Mouse (Mus musculus) liver, adult 2 months (tissue): ENCODE results near the gene Chst13. TPM values are rescaled to one million over a fixed set of nuclear protein-coding genes. Genes with fewer than 3 reads are reported as not detected.

ENCODE experiments used
- DNase-seq: peaks from one replicate; pipeline ENCODE4 v3.0.0-alpha.2; 2011; ENCODE audit warnings: low read depth, low spot score; ENCODE audit errors: extremely low read depth
- H3K27ac ChIP-seq: fragments of 200-500 bp; replicated peaks from 2 replicates; pipeline ENCODE4 v1.5.1; 2012; ENCODE audit warnings: low read depth, mild to moderate bottlenecking, control low read depth, inconsistent platforms, low read length; ENCODE audit not compliant: insufficient read depth
- H3K27me3 ChIP-seq: fragments of 200-500 bp; 2 replicates; pipeline ENCODE4 v1.6.1; 2012; ENCODE audit warnings: mild to moderate bottlenecking, moderate library complexity, low read length, inconsistent platforms; ENCODE audit not compliant: control insufficient read depth, insufficient read depth
- H3K36me3 ChIP-seq: fragments of 200-500 bp; 2 replicates; pipeline ENCODE4 v1.6.1; 2012; ENCODE audit warnings: low read length, inconsistent platforms; ENCODE audit not compliant: control insufficient read depth, insufficient read depth
- H3K4me1 ChIP-seq: fragments of 200-500 bp; 2 replicates; pipeline ENCODE4 v1.6.1; 2011; ENCODE audit warnings: low read length; ENCODE audit not compliant: control insufficient read depth, insufficient read depth
- H3K4me3 ChIP-seq: fragments of 200-500 bp; 2 replicates; pipeline ENCODE4 v1.5.1; 2011; ENCODE audit warnings: low read depth, mild to moderate bottlenecking, control low read depth, low read length, moderate library complexity; ENCODE audit not compliant: insufficient read depth
- H3K79me2 ChIP-seq: fragments of 200-500 bp; 2 replicates; pipeline ENCODE4 v1.6.1; 2012; ENCODE audit warnings: inconsistent platforms, mild to moderate bottlenecking, low read length, moderate library complexity; ENCODE audit not compliant: control insufficient read depth, insufficient read depth
- H3K9ac ChIP-seq: fragments of 200-500 bp; 2 replicates; pipeline ENCODE4 v1.6.1; 2012; ENCODE audit warnings: low read depth, mild to moderate bottlenecking, control low read depth, inconsistent platforms, low read length
- CTCF ChIP-seq: fragments of 200-500 bp; IDR thresholded peaks from 2 replicates; pipeline ENCODE4 v1.5.1; 2011; ENCODE audit warnings: low read depth, low read length, control low read depth
- POLR2A ChIP-seq: fragments of 200-500 bp; IDR thresholded peaks from 2 replicates; pipeline ENCODE4 v1.6.1; 2011; ENCODE audit warnings: low read length, control low read depth; ENCODE audit not compliant: insufficient read depth; ENCODE audit errors: extremely low read depth
- WGBS: fragments of 180-500 bp; shearing (Covaris S2); methylation state at CpG from one replicate; pipeline ENCODE4 v1.1.7; 2018; 5-methylcytosine and 5-hydroxymethylcytosine counted together
- polyA plus RNA-seq: library from polyadenylated mRNA; depleted of rRNA; stranded (reverse); fragments of >200 nt; gene quantifications from 2 replicates; pipeline ENCODE4 v1.2.3, GENCODE M21; 2012
- total RNA-seq: library from RNA; depleted of rRNA; stranded (reverse); fragments of >200 nt; gene quantifications from 2 replicates; pipeline ENCODE4 v1.2.3, GENCODE M21; 2014

The Chst13 gene
- total and polyA plus RNA-seq, 2 experiments, result 9.3 to 26.8 TPM

DNA sequence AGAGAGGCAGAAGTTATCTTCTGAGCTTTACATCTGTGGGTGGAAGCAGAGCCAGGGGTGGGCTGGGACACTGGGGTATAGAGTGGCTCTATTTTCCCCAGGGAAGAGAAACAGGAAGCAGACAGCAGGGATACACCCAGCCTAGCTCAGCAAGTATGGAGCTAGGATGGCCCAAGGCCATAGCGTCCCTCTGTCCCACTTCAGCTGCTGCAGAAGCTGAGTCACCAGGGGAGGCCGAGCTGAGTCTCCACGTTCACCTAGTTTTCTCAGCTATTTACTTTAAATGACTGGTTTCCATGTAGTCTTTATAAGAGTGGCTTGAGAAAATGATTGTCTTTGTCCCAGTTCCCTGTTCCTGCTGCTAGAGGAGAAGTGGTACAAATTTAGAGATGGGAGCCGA lies 23.5 kb upstream of the Chst13 start:
- WGBS, result 80% methylated on average over 4 of the region's 4 CpGs
- no peaks in the 10 kb centered on the region for H3K79me2 ChIP-seq
- H3K4me1 ChIP-seq, result no peaks in the 10 kb centered on the region
- H3K27me3 ChIP-seq, result no peaks in the 10 kb centered on the region
- no peak overlapping the region for H3K4me3 ChIP-seq
- H3K27ac ChIP-seq, result no peak overlapping the region
- no peak for DNase-seq
- TF ChIP-seq POLR2A (no peak), CTCF (no peak)
- H3K36me3 ChIP-seq, result peaks cover 30% of the 10 kb centered on the region
- no peak overlapping the region for H3K9ac ChIP-seq

DNA sequence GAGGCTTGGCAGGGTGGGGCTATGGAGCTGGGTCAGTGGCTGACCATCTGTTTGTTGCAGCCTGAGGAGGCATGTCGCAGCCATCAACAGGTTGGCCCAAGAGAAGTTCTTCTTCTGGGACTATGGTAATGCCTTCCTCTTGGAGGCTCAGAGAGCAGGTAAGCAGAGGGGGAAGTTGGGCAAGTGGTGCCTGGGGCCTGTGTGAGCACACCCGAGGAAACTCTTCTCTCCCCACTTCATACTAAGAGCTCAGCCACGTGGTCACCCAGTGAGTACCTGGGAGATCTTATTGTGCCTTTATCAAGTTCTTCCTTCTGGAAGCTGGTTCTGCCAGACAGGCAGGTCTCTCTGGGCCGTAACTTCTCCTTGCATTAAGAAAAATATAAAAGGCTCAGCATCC lies 22.2 kb upstream of the Chst13 start:
- peaks cover 26% of the 10 kb centered on the region for H3K36me3 ChIP-seq
- H3K27me3 ChIP-seq, result no peaks in the 10 kb centered on the region
- H3K79me2 ChIP-seq, result no peaks in the 10 kb centered on the region
- 86% methylated on average over 4 of the region's 4 CpGs for WGBS
- no peaks in the 10 kb centered on the region for H3K4me1 ChIP-seq
- H3K4me3 ChIP-seq, result no peak overlapping the region
- DNase-seq, result no peak
- no peak for TF ChIP-seq CTCF
- no peak for TF ChIP-seq POLR2A
- no peak overlapping the region for H3K9ac ChIP-seq
- no peak overlapping the region for H3K27ac ChIP-seq

DNA sequence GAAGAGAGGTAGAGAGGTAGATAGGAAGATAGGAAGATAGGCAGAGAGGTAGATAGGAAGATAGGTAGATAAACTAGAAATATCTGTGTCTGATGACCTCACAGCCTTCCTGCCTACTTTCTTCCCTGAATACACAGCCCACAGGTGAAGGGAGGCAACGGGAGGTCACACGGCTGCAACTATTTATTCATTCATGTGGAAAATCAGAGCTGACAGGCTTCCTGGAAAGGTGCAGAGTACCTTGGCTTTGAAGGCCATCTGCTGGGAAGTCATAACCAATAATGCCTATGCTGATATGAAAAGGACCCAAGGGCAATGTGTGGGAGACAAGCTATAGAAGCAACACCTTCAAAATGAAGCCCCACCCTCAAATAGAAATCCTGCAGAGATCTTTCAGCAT lies 17.4 kb upstream of the Chst13 start:
- Histone ChIP-seq H3K4me3 (no peak overlapping the region), H3K4me1 (no peaks in the 10 kb centered on the region), H3K27ac (no peak overlapping the region), H3K79me2 (no peaks in the 10 kb centered on the region), H3K36me3 (peaks cover 28% of the 10 kb centered on the region), H3K9ac (no peak overlapping the region), H3K27me3 (no peaks in the 10 kb centered on the region)
- DNase-seq, result no peak
- WGBS, result 38% methylated on average over 2 of the region's 2 CpGs
- TF ChIP-seq CTCF (no peak), POLR2A (no peak)

DNA sequence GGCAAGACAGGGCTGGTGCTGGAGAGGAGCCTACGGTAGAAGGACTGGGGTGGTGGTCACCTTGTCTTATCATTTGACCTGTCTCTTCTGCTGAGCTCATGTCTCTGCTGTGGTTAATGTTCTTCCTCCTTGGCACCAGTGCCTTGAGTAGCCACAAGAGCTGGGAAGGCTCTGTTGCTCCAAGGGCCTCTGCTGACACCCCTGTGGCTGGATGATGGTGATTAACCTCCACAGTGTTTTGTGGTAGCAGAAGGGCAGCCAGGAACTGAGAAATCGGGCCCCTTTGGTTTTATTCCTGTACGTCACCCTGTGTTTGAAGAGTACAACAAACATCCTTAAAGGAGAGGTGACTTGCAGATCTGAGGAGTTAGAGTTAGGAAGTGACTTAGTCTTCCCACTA lies 9.3 kb upstream of the Chst13 start:
- Histone ChIP-seq H3K27ac (peak overlapping the region; percentile 89), H3K36me3 (peaks cover 6% of the 10 kb centered on the region), H3K79me2 (peaks cover 11% of the 10 kb centered on the region; the same call in 1 of the 2 replicates), H3K27me3 (no peaks in the 10 kb centered on the region), H3K4me1 (peaks cover 18% of the 10 kb centered on the region), H3K4me3 (peak overlapping the region; percentile 75), H3K9ac (peak overlapping the region; percentile 76)
- no peak for TF ChIP-seq CTCF
- no peak for TF ChIP-seq POLR2A
- 30% methylated on average over 3 of the region's 3 CpGs for WGBS
- DNase-seq, result peak; percentile 33

DNA sequence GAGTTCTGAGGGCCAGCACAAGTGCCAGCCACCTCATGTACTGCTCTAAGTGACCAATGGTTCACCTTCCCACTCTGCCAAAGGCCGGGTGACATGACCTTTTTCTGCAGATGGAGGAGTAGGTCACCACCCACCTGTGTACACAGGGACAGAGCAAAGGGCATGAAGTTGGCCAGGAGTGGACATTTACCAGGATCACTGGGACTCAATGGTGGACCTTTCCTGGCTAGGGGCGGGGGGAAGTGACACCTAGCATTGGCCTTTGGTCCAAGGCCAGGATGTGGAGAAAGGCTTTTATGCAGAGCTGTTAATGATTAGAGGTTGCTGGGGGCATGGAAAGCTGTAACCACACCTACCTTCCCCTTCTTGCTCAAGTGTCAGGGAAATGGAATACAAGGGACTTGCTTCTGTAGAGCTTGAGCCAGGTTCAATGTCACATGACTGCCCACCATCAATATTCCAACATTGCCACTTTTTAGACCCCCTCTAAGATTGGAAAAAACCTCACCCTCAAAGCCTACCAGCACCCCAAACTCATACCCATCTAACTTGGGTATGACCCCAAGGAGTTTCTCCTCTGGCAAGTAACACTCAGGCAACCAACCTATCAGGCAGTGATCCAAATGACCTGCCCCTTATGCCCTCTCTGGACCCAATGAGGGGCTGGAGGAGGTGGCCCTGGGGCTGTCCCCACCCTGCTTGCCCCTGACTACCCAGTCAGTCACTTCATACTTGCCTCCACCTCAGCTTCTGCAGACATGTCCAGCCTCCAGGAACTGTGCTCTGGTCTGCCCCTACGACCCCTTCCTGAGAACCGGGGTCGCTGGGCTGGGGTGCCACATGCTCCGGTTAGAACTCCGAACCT lies 7.8 kb upstream of the Chst13 start, which contains the start of gene Uroc1:
Uroc1 (plus strand) TSS at position 724 of the 865 bp plus-strand sequence.
- DNase-seq, result peak; percentile 100
- Histone ChIP-seq H3K79me2 (peaks cover 11% of the 10 kb centered on the region; the same call in 1 of the 2 replicates), H3K9ac (peak within 1 kb of the TSS; percentile 76), H3K27ac (peak within 1 kb of the TSS; percentile 89), H3K4me1 (peaks cover 18% of the 10 kb centered on the region), H3K36me3 (no peaks in the 10 kb centered on the region), H3K4me3 (peak within 1 kb of the TSS; percentile 75), H3K27me3 (no peaks in the 10 kb centered on the region)
- 25% methylated on average over 7 of the region's 7 CpGs for WGBS
- TF ChIP-seq POLR2A (0 out of 2 replicates have a peak, but pooled peaks have one; percentile 31), CTCF (no peak)

DNA sequence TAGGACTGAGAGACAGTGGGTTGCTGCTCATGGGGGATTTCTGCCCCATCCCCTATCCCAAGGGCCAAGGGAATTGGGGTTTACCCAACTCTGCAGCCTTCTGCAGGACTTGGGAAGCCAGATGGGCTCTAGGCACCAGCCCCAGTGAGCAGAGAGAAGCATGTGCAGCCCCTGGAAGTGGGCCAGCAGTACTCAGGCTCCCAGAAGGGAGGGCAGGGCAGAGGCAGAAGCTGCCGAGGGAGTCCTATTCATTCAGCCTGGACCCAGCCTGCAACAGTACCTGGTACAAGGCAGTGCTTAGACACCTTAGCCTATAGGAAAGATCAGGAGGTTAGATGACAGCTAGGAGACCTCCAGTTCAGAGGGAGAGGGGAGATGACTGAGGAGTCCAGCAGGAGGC lies 5.0 kb upstream of the Chst13 start:
- no peak overlapping the region for H3K27ac ChIP-seq
- peaks cover 15% of the 10 kb centered on the region for H3K4me1 ChIP-seq
- H3K36me3 ChIP-seq, result no peaks in the 10 kb centered on the region
- no peak overlapping the region for H3K4me3 ChIP-seq
- WGBS, result 7% methylated on average over 1 of the region's 1 CpGs
- H3K79me2 ChIP-seq, result peaks cover 11% of the 10 kb centered on the region; the same call in 1 of the 2 replicates
- no peak for TF ChIP-seq POLR2A
- no peak for TF ChIP-seq CTCF
- H3K9ac ChIP-seq, result no peak overlapping the region
- no peaks in the 10 kb centered on the region for H3K27me3 ChIP-seq
- no peak for DNase-seq
